Mouse (Mus musculus) neural tube, embryonic 11.5 days (tissue): ENCODE measurements around the gene Tmem223. TPM values are rescaled to one million over a fixed set of nuclear protein-coding genes. Genes with fewer than 3 reads are reported as not detected.
"Not testable (repeated sequence)": the region's sequence is repeated elsewhere in the genome, so short reads cannot be mapped to it uniquely, and the experiment has no call there.

Experiments used
- ATAC-seq: fragments of 200-750 bp; cut with Nextera tagmentation; 2 replicates; pipeline ENCODE4 v1.8.0; 2017; ENCODE audit warnings: moderate number of reproducible peaks, mild to moderate bottlenecking, moderate TSS enrichment, moderate library complexity; ENCODE audit not compliant: insufficient read depth, low FRiP score, low TSS enrichment
- DNase-seq: peaks from one replicate; pipeline ENCODE4 v3.0.0-alpha.2; 2015; ENCODE audit warnings: low spot score
- H3K27ac ChIP-seq: fragments of 300-500 bp; sonication (generic); 2 replicates; pipeline ENCODE4 v1.5.1; 2014; ENCODE audit warnings: low read depth, mild to moderate bottlenecking, low read length
- H3K27me3 ChIP-seq: fragments of 300-500 bp; sonication (generic); 2 replicates; pipeline ENCODE4 v1.6.1; 2014; ENCODE audit warnings: mild to moderate bottlenecking, low read length, mixed read lengths; ENCODE audit not compliant: control insufficient read depth, insufficient read depth
- H3K36me3 ChIP-seq: fragments of 300-500 bp; sonication (generic); 2 replicates; pipeline ENCODE4 v1.6.1; 2014; ENCODE audit warnings: mild to moderate bottlenecking, low read length, moderate library complexity, mixed read lengths; ENCODE audit not compliant: control insufficient read depth, insufficient read depth
- H3K4me1 ChIP-seq: fragments of 300-500 bp; sonication (generic); 2 replicates; pipeline ENCODE4 v1.6.1; 2014; ENCODE audit warnings: low read length, mixed read lengths; ENCODE audit not compliant: control insufficient read depth, insufficient read depth
- H3K4me2 ChIP-seq: fragments of 300-500 bp; sonication (generic); 2 replicates; pipeline ENCODE4 v1.6.1; 2014; ENCODE audit warnings: low read depth, mild to moderate bottlenecking, moderate library complexity
- H3K4me3 ChIP-seq: fragments of 300-500 bp; sonication (generic); 2 replicates; pipeline ENCODE4 v1.5.1; 2014; ENCODE audit warnings: low read depth, low read length
- H3K9ac ChIP-seq: fragments of 300-500 bp; sonication (generic); 2 replicates; pipeline ENCODE4 v1.6.1; 2014; ENCODE audit warnings: mild to moderate bottlenecking, low read length
- H3K9me3 ChIP-seq: fragments of 300-500 bp; sonication (generic); 2 replicates; pipeline ENCODE4 v1.6.1; 2016; ENCODE audit warnings: low read length; ENCODE audit not compliant: control insufficient read depth
- WGBS: fragments of 180-500 bp; shearing (Covaris S2); extraction: QIAGEN DNeasy Blood & Tissue Kit; methylation state at CpG from one replicate; pipeline ENCODE4 v1.1.7; 2014; 5-methylcytosine and 5-hydroxymethylcytosine counted together
- polyA plus RNA-seq: library from polyadenylated mRNA; unstranded; fragments of >200 nt; fragmentation: Nextera tagmentation; extraction: Ambion mirVana; gene quantifications from 2 replicates; pipeline ENCODE4 v1.2.1, GENCODE M21; 2014

The Tmem223 gene
- polyA plus RNA-seq, 1 experiment from 2014 or later, result 181 TPM

DNA sequence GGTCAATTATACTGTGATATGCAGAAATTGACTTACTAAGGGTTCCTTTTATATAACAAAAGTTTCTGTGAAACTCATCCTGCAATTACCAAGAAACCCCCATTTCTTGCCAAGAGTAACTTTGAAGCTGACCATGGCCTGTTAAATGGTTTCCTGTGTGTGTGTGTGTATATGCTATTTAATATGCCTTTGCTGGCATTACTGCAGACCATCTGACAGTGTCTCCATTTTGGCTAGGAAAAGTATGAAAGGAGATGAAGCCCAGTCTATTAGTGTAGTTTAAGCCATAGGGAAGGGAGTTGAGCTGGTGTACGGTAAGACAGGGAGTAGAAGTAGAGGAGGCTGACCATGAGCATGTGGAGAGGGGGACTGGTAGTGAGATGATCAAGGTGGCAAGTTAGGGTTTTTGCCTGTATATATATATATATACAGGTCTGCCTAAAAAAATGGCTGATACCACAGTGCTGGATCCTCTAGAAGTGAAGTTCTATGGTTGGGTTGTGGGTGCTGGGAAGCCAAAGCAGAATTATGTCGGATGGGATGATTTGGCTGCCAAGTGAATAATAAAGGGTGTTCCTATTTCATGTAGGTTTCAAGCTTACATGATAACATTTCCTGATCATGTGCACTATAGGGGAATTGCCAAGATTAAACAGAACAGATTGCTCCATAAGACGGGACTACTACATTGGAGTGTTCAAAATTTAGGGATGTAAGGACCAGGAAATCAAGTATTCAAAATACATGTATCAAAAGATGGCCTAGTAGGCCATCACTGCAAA is 44.0 kb upstream of the Tmem223 start:
- Histone ChIP-seq H3K4me1 (peaks cover 19% of the 10 kb centered on the region), H3K27ac (no peak overlapping the region), H3K4me3 (no peak overlapping the region), H3K4me2 (no peak overlapping the region), H3K9ac (no peak overlapping the region), H3K9me3 (no peaks in the 10 kb centered on the region), H3K36me3 (peaks cover 6% of the 10 kb centered on the region), H3K27me3 (no peaks in the 10 kb centered on the region)
- DNase-seq (no peak), ATAC-seq (no peak)
- WGBS, result 13% methylated on average over 3 of the region's 3 CpGs

DNA sequence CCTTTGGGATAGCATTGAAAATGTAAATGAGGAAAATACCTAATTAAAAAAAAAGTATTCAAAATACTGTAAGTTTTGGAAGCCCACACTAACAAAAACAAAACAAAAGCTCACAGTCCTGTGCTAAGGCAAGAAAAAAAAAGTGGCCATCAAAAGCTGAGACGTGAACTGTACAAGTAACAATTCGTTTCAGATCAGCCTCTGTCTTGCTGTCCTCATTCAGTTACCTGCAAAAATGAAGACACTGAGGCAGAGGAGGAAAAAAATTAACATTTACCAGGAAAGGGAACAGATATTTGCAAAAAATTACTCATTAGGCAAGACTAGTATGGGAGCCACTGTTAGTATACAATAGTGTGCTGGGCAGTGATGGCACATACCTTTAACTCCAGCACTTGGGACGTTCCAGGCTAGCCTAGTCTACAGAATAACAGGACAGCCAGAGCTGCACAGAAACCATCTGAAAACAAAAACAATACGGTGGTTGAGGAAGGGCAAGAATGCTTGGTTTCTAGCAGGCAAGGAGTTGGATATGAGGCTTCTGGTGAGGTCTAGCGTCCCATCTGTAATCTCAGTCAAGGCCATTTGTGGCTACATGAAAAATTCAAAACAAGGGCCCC is 43.2 kb upstream of the Tmem223 start:
- Histone ChIP-seq H3K9me3 (no peaks in the 10 kb centered on the region), H3K36me3 (peaks cover 6% of the 10 kb centered on the region), H3K4me1 (peaks cover 12% of the 10 kb centered on the region), H3K27me3 (no peaks in the 10 kb centered on the region), H3K9ac (no peak overlapping the region), H3K4me3 (no peak overlapping the region), H3K27ac (0 out of 2 replicates have a peak overlapping the region, but pooled peaks have one; percentile 8), H3K4me2 (no peak overlapping the region)
- ATAC-seq (no peak), DNase-seq (no peak)
- WGBS, result 29% methylated on average over 5 of the region's 5 CpGs

DNA sequence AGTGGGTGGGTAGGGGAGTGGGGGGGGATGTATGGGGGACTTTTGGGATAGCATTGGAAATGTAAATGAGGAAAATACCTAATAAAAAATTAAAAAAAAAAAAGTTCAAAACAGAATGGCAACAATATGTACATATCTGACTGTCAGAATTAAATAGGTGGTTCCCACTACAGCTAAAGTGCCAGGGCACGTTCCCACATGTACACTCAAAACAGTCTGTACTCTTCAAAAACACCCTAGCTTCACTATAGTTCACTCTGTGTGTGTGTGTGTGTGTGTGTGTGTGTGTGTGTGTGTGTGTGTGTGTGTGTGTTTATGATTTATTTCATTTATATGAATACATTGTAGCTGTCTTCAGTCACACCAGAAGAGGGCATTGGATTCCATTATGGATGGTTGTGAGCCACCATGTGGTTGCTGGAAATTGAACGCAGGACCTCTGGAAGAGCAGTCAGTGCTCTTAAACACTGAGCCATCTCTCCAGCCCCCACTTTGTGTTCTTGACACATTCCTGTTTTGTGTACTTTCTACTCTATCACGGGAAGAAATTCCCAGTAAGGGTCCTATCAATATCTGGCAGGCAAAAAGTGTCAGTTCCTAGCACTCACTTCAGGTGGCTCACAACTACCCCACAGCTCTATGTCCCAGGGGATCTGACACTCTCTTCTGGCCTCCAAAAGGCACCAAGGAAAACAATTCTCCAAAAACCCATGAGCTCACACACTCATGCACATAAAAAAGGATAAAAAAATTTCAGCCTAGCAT is 42.3 kb upstream of the Tmem223 start:
- H3K9ac ChIP-seq, H3K27me3 ChIP-seq, H3K9me3 ChIP-seq, H3K4me2 ChIP-seq, ATAC-seq, H3K36me3 ChIP-seq, H3K4me3 ChIP-seq, DNase-seq, H3K27ac ChIP-seq: not testable (repeated sequence)
- 53% methylated on average over 3 of the region's 3 CpGs for whole genome bisulfite sequencing
- peaks cover 12% of the 10 kb centered on the region for H3K4me1 ChIP-seq

DNA sequence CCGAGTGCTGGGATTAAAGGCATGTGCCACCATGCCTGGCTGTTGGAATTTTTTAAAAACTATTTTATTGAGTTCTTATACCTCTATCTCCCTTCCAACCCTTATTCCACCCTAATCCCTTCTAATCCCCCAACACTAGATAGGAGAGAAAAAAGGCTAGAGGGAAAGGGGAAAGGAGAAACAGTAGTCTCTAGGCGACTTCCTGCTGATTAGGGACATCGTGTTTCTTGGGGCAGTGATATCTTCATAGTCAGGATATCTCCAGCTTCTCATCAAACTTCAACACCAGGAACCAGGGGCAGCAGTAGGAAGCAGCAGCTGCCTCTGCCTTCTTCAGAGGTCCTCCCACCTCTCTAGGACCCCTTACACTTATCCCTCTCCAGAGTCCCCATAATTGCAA is 36.5 kb upstream of the Tmem223 start:
- no peak for DNase-seq
- H3K9ac ChIP-seq, result no peak overlapping the region
- no peaks in the 10 kb centered on the region for H3K9me3 ChIP-seq
- ATAC-seq, result no peak
- H3K27ac ChIP-seq, result no peak overlapping the region
- H3K36me3 ChIP-seq, result no peaks in the 10 kb centered on the region
- WGBS, result 74% methylated on average over 3 of the region's 3 CpGs
- no peak overlapping the region for H3K4me2 ChIP-seq
- H3K4me1 ChIP-seq, result 0 out of 2 replicates have a peak, but pooled peaks cover 5% of the 10 kb centered on the region
- no peak overlapping the region for H3K4me3 ChIP-seq
- no peaks in the 10 kb centered on the region for H3K27me3 ChIP-seq

DNA sequence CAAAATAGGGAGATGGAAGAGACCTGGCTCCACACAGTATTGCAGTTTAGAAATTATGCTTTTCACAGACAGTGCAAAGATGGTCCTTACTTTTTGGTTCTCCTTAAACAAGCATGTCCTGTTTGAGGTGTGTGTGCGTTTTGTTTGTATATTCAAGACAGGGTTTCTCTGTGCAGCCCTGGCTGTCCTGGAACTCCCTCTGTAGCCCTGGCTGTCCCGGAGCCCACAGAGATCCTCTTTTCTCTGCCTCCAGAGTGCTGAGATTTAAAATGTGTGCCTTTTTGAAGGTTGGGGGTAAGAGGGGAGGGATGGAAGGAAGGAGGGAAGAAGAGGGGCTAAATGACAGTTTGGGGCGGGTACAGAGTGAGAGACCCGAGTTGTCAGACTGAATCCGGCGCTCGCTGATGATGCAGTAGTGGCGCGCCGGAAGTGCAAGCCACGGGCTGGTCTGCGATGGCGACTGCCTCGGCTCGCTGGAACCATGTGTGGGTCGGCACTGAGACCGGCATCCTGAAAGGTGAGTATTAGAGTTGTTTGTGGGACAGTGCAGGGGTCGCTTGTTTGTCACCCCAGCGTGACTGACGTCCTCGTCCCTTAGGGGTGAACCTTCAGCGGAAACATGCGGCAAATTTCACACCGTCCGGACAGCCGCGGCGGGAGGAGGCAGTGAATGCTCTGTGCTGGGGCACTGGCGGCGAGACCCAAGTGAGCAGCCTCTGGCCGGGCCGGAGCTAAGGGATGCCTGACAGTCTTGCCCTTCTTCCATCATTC is 35.2 kb upstream of the Tmem223 start, which contains the start of gene Wdr74:
Gene Wdr74, plus strand, starts transcription at position 439 of the 771 bp plus-strand sequence.
- under 1% methylated on average over 32 of the region's 32 CpGs for WGBS
- Histone ChIP-seq H3K36me3 (no peaks in the 10 kb centered on the region; the same call in 1 of the 2 replicates), H3K4me3 (peak within 1 kb of the TSS; percentile 86), H3K27me3 (no peaks in the 10 kb centered on the region), H3K9me3 (no peaks in the 10 kb centered on the region), H3K9ac (peak within 1 kb of the TSS; percentile 69), H3K4me2 (peak within 1 kb of the TSS; percentile 65), H3K27ac (peak within 1 kb of the TSS; percentile 17; the same call in 1 of the 2 replicates), H3K4me1 (peaks cover 5% of the 10 kb centered on the region; the same call in 1 of the 2 replicates)
- DNase-seq, result peak; percentile 95
- ATAC-seq, result peak; percentile 91

DNA sequence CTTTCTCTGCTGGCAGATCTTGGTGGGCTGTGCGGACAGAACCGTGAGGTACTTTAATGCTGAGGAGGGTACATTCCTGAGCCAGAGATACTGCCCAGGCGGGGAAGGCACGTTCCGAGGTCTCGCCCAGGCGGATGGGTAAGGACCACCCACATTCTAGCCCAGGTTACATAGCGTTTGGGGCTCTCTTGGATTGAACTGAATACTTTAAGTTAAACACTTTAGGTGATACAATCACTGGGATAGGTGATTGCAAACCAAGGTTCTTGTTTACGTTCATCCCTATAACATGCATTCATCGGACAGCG is 34.7 kb upstream of the Tmem223 start:
- peak overlapping the region; percentile 65 for H3K4me2 ChIP-seq
- H3K36me3 ChIP-seq, result no peaks in the 10 kb centered on the region; the same call in 1 of the 2 replicates
- WGBS, result 3% methylated on average over 11 of the region's 11 CpGs
- H3K4me1 ChIP-seq, result peaks cover 5% of the 10 kb centered on the region; the same call in 1 of the 2 replicates
- ATAC-seq (peak; percentile 43; the same call in 1 of the 2 replicates), DNase-seq (no peak)
- peak overlapping the region; percentile 69 for H3K9ac ChIP-seq
- no peaks in the 10 kb centered on the region for H3K9me3 ChIP-seq
- H3K27ac ChIP-seq, result peak overlapping the region; percentile 17; the same call in 1 of the 2 replicates
- peak overlapping the region; percentile 86 for H3K4me3 ChIP-seq
- H3K27me3 ChIP-seq, result no peaks in the 10 kb centered on the region

DNA sequence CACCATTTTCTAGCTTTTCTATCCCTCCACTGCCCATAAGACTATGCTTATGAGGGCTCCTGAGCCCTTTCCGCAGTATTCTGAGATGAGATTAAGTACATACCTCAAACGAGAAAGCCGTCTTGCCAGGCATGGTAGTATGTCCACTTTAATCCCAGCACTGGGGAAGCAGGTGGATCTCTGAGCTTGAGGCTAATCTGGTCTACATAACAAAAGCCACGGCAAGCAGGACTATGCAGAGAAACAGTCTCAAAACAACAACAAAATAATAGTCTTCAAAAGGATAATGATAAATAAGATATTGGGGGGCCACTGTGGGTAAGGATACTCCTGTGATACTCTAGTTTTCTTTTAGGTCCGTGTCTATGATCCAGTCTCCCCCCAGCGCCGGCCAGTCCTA is 31.9 kb upstream of the Tmem223 start:
- Histone ChIP-seq H3K9ac (no peak overlapping the region), H3K9me3 (no peaks in the 10 kb centered on the region), H3K36me3 (no peaks in the 10 kb centered on the region; the same call in 1 of the 2 replicates), H3K4me3 (no peak overlapping the region), H3K27me3 (no peaks in the 10 kb centered on the region), H3K27ac (no peak overlapping the region), H3K4me2 (no peak overlapping the region), H3K4me1 (peaks cover 13% of the 10 kb centered on the region; the same call in 1 of the 2 replicates)
- ATAC-seq (no peak), DNase-seq (no peak)
- WGBS, result 89% methylated on average over 7 of the region's 7 CpGs

DNA sequence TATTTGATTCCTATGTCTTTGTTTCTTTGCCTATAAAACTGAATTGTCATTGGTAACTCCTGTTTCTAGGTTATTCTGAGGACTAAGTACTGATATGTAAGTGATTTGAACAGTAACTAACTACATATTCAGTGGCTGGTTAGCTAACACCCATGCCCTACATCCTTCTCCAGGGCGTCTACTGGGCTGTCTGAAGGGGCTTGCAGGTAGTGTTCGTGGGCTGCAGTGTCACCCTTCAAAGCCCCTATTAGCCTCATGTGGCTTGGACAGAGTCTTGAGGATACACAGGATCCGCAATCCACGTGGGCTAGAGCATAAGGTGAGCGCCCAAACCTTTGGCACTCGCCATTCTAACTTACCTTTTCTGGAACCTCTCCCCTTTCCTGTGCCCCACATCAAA is 31.1 kb upstream of the Tmem223 start:
- no peak overlapping the region for H3K27ac ChIP-seq
- WGBS, result 87% methylated on average over 6 of the region's 6 CpGs
- H3K9me3 ChIP-seq, result no peaks in the 10 kb centered on the region
- no peaks in the 10 kb centered on the region for H3K27me3 ChIP-seq
- ATAC-seq (no peak), DNase-seq (no peak)
- no peak overlapping the region for H3K9ac ChIP-seq
- peaks cover 13% of the 10 kb centered on the region; the same call in 1 of the 2 replicates for H3K4me1 ChIP-seq
- H3K36me3 ChIP-seq, result no peaks in the 10 kb centered on the region; the same call in 1 of the 2 replicates
- no peak overlapping the region for H3K4me3 ChIP-seq
- H3K4me2 ChIP-seq, result no peak overlapping the region
